Comparison of ENCODE assay signal across 19 mouse cellular contexts in genomic region chr13:99979406-99979805, GRCm38 (mm10). TPM values are rescaled to one million over a fixed set of nuclear protein-coding genes. Genes with fewer than 3 reads are reported as not detected.
A peak's percentile ranks its signal among the peaks of the same experiment; 100 is the strongest.
DNase-seq lines count a peak whose midpoint lies in the region; ATAC-seq lines count a peak whose summit lies in the region.
"Had no signal": no experiment of that assay in that cellular context is flagged by ENCODE, and none has a peak within 500 bp of the region (broad histone marks: within the 10 kb centered on the region; RNA-seq: fewer than 3 reads in every experiment).

No protein-coding gene starts in this region.

- intact Hi-C loops in left cerebral cortex, postnatal 4 days (cut with DNase I) = no loop called here

- no peak for DNase-seq in frontal cortex, postnatal 10 days (ENCODE audit: low spot score in 2 of 2)
- DNase-seq in kidney, adult 8-10 months = peak; percentile 15 to 19
- DNase-seq in kidney, adult 18-20 months = no peak
- peak; percentile 14 for DNase-seq in kidney, postnatal 14 days
- no peak for DNase-seq in left cerebral cortex, postnatal 4 days
- no peak for DNase-seq in right cerebral cortex, adult 2 months (ENCODE audit: low spot score in 2 of 2)
- DNase-seq: adrenal gland, adult 8-10 months; adrenal gland, postnatal 36 days; B cell, adult 2 months; cerebellum, adult 11 months; cerebellum, adult 8-10 months; cerebellum, postnatal 14 days; embryo, embryonic 11 days; gastrocnemius, postnatal 14 days; heart, adult 2 months; heart, postnatal 14 days had no signal

- ATAC-seq in frontal cortex, adult (ENCODE audit: low TSS enrichment) = peak; percentile 84
- ATAC-seq: CD4-positive, CD25-positive, alpha-beta regulatory T cell, adult 4 months; forebrain, embryonic 14.5 days had no signal

RNA-seq across cellular contexts. Expression of gene Mccc2, which starts 36.0 kb away (rescaled TPM):
- total RNA-seq in left cerebral cortex, postnatal 4 days (2021) = 10 to 100 TPM; 29.1 to 34.0 TPM

Comparison
In these comparisons a context has a peak if more than half of its experiments do, and no peak if none do; other contexts are left out.
1. DNase-seq: peak in kidney, adult 8-10 months (2 of 2) and kidney, postnatal 14 days (single experiment); none in frontal cortex, postnatal 10 days (0 of 2), kidney, adult 18-20 months (single experiment), left cerebral cortex, postnatal 4 days (single experiment) and right cerebral cortex, adult 2 months (0 of 2).